8 mouse cellular contexts compared by ENCODE assay signal in the genomic region with DNA sequence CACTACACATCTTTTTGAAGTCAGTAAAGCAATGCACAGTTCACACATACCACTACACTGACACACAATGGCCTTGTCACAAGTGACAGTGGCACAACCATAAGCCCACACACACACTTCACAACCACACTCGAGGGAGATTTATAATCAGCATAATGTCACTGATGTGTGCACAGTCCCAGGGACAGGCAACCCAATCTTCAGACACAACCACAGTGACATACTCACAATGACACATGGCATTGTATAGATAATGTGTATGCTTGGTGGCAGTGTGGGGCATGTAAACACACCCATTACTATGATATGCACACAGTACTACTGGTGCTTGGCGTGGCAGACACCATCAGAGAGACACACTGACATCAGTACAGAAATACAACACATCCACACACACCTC. TPM values are rescaled to one million over a fixed set of nuclear protein-coding genes. Genes with fewer than 3 reads are reported as not detected.
DNase-seq lines count a peak whose midpoint lies in the region; ATAC-seq and TF ChIP-seq lines count a peak whose summit lies in the region.

No protein-coding gene starts in this region.

- 18% methylated on average over 2 of the region's 2 CpGs for WGBS in heart, postnatal 0 days
- 16% methylated on average over 2 of the region's 2 CpGs for WGBS in liver, embryonic 16.5 days (ENCODE audit: insufficient replicate concordance)

- H3K4me1 ChIP-seq in heart, postnatal 0 days (ENCODE audit: control insufficient read depth, insufficient read depth), result peaks cover 11% of the 10 kb centered on the region; the same call in 1 of the 2 replicates
- peaks cover 40% of the 10 kb centered on the region for H3K4me1 ChIP-seq in G1E (ENCODE audit: insufficient read depth, low read depth, low read length)
- H3K4me1 ChIP-seq in liver, embryonic 16.5 days (ENCODE audit: control insufficient read depth, low read depth, low read length), result peaks cover 42% of the 10 kb centered on the region

- intact Hi-C loops in heart, postnatal 25 days (cut with DNase I), result loop anchor here (2.0 kb wide), 1 partner anchor 15 kb away; no protein-coding TSS in a partner anchor

- ATAC-seq in heart, postnatal 0 days (ENCODE audit: insufficient read depth, low read depth), result no peak
- no peak for ATAC-seq in G1E (ENCODE audit: extremely low read depth, insufficient number of reproducible peaks, low FRiP score, poor library complexity, severe bottlenecking)
- ATAC-seq in erythroblast, adult 5-6 weeks (replicated peaks; ENCODE audit: low FRiP score, poor library complexity, severe bottlenecking), result peak; percentile 50
- ATAC-seq in liver, embryonic 16.5 days (ENCODE audit: low read depth), result peak; percentile 49
- no peak for ATAC-seq in granulocyte monocyte progenitor cell, adult 5-6 weeks (replicated peaks; ENCODE audit: poor library complexity, severe bottlenecking)

- H3K36me3 ChIP-seq in heart, postnatal 0 days (replicated peaks; ENCODE audit: control insufficient read depth, insufficient read depth, low read length), result no peaks in the 10 kb centered on the region
- no peaks in the 10 kb centered on the region for H3K36me3 ChIP-seq in G1E (replicated peaks)
- H3K36me3 ChIP-seq in liver, embryonic 16.5 days (ENCODE audit: control insufficient read depth, insufficient read depth), result no peaks in the 10 kb centered on the region

- H3K9me3 ChIP-seq in heart, postnatal 0 days (replicated peaks; ENCODE audit: control insufficient read depth, low read length), result no peaks in the 10 kb centered on the region
- no peaks in the 10 kb centered on the region for H3K9me3 ChIP-seq in G1E (replicated peaks)
- H3K9me3 ChIP-seq in liver, embryonic 16.5 days (replicated peaks; ENCODE audit: control insufficient read depth, low read length), result no peaks in the 10 kb centered on the region

- TF ChIP-seq EP300 in heart, postnatal 0 days (IDR thresholded peaks at IDR 0.05; ENCODE audit: low read depth), result no peak

- peak overlapping the region; percentile 53 for H3K4me2 ChIP-seq in heart, postnatal 0 days (ENCODE audit: low read depth, low read length)
- H3K4me2 ChIP-seq in liver, embryonic 16.5 days (ENCODE audit: low read depth, low read length), result peak overlapping the region; percentile 98

- H3K27me3 ChIP-seq in heart, postnatal 0 days (ENCODE audit: control insufficient read depth, insufficient read depth, low read length), result no peaks in the 10 kb centered on the region
- peaks cover 2% of the 10 kb centered on the region; the same call in 1 of the 2 replicates for H3K27me3 ChIP-seq in G1E (ENCODE audit: insufficient read depth, low read length)
- H3K27me3 ChIP-seq in liver, embryonic 16.5 days (ENCODE audit: control insufficient read depth, insufficient read depth, low read depth, low read length), result peaks cover 25% of the 10 kb centered on the region

- no peak overlapping the region for H3K9ac ChIP-seq in heart, postnatal 0 days (replicated peaks; ENCODE audit: low read depth, low read length)
- H3K9ac ChIP-seq in liver, embryonic 16.5 days (ENCODE audit: low read depth, low read length), result peak overlapping the region; percentile 78

- peak overlapping the region; percentile 87 for H3K27ac ChIP-seq in heart, postnatal 0 days (ENCODE audit: low read depth)
- H3K27ac ChIP-seq in liver, embryonic 16.5 days (ENCODE audit: low read length), result peak overlapping the region; percentile 98

- TF ChIP-seq CTCF in heart, postnatal 0 days (IDR thresholded peaks at IDR 0.05; ENCODE audit: low read depth), result no peak
- TF ChIP-seq CTCF in G1E (IDR thresholded peaks at IDR 0.05; ENCODE audit: low read depth, low read length), result no peak

- H3K4me3 ChIP-seq in heart, postnatal 0 days (ENCODE audit: low read depth, low read length), result no peak overlapping the region
- H3K4me3 ChIP-seq in G1E (ENCODE audit: low read depth, low read length), result 0 out of 2 replicates have a peak overlapping the region, but pooled peaks have one; percentile 3
- peak overlapping the region; percentile 67 for H3K4me3 ChIP-seq in liver, embryonic 16.5 days (ENCODE audit: low read depth, low read length)

- no peak for DNase-seq in heart, postnatal 0 days (ENCODE audit: low spot score)
- DNase-seq in heart, postnatal 25 days (ENCODE audit: low spot score), result no peak
- DNase-seq in G1E (ENCODE audit: low spot score), result no peak
- no peak for DNase-seq in spleen, postnatal 14 days (ENCODE audit: low spot score in 2 of 2)
- no peak for DNase-seq in embryo, embryonic 10 days (ENCODE audit: low spot score)

RNA-seq across cellular contexts. Expression of gene Ccdc9, which starts 9.6 kb away (rescaled TPM):
- 5.7 and 43.7 TPM in 2 replicates for total RNA-seq in heart, postnatal 0 days (2014; rRNA removed; ENCODE audit: low replicate concordance)
- 4.7 and 7.2 TPM in 2 replicates for polyA plus RNA-seq in heart, postnatal 0 days (2015; fragmentation: Nextera tagmentation; extraction: Ambion mirVana)
- total RNA-seq in heart, postnatal 25 days (2021), result 10 to 100 TPM; 30.7 to 35.3 TPM
- total RNA-seq in G1E (2014; fragmentation: Nextera tagmentation), result 8.1 and 16.6 TPM in 2 replicates
- 58.0 and 66.0 TPM in 2 replicates for total RNA-seq in G1E (2017)
- polyA plus RNA-seq in G1E (2012), result 133 and 136 TPM in 2 replicates
- 2.5 and 9.4 TPM in 2 replicates for total RNA-seq in erythroblast, adult 5-6 weeks (2015; ENCODE audit: low replicate concordance)
- total RNA-seq in erythroblast, adult 5-6 weeks (2017; ENCODE audit: low replicate concordance), result 17.7 and 30.0 TPM in 2 replicates
- 9.0 and 10.9 TPM in 2 replicates for polyA plus RNA-seq in liver, embryonic 16.5 days (2015; fragmentation: Nextera tagmentation; extraction: Ambion mirVana)
- 31.7 and 50.9 TPM in 2 replicates for total RNA-seq in granulocyte monocyte progenitor cell, adult 5-6 weeks (2014; fragmentation: Nextera tagmentation)
- 54.0 and 62.0 TPM in 2 replicates for total RNA-seq in granulocyte monocyte progenitor cell, adult 5-6 weeks (2017)

RNA-seq across cellular contexts. Expression of gene Bbc3, which starts 12.0 kb away (rescaled TPM):
- 7.3 and 14.6 TPM in 2 replicates for total RNA-seq in heart, postnatal 0 days (2014; rRNA removed; ENCODE audit: low replicate concordance)
- polyA plus RNA-seq in heart, postnatal 0 days (2015; fragmentation: Nextera tagmentation; extraction: Ambion mirVana), result 5.6 and 6.6 TPM in 2 replicates
- total RNA-seq in heart, postnatal 25 days (2021), result 1 to 10 TPM; 3.7 to 4.7 TPM
- 10.2 and 15.8 TPM in 2 replicates for total RNA-seq in G1E (2014; fragmentation: Nextera tagmentation)
- total RNA-seq in G1E (2017), result 9.0 and 16.3 TPM in 2 replicates
- 209 and 355 TPM in 2 replicates for polyA plus RNA-seq in G1E (2012)
- 2.3 TPM in 1 of 2 replicates, not detected in the other for total RNA-seq in erythroblast, adult 5-6 weeks (2015; ENCODE audit: low replicate concordance)
- total RNA-seq in erythroblast, adult 5-6 weeks (2017; ENCODE audit: low replicate concordance), result 1.5 and 7.5 TPM in 2 replicates
- 3.0 and 4.1 TPM in 2 replicates for polyA plus RNA-seq in liver, embryonic 16.5 days (2015; fragmentation: Nextera tagmentation; extraction: Ambion mirVana)
- total RNA-seq in granulocyte monocyte progenitor cell, adult 5-6 weeks (2014; fragmentation: Nextera tagmentation), result 0.53 and 1.1 TPM in 2 replicates
- 1.3 and 2.2 TPM in 2 replicates for total RNA-seq in granulocyte monocyte progenitor cell, adult 5-6 weeks (2017)

RNA-seq across cellular contexts. Expression of gene Inafm1, which starts 22.7 kb away (rescaled TPM):
- 9.8 and 10.7 TPM in 2 replicates for total RNA-seq in heart, postnatal 0 days (2014; rRNA removed; ENCODE audit: low replicate concordance)
- 7.7 and 9.6 TPM in 2 replicates for polyA plus RNA-seq in heart, postnatal 0 days (2015; fragmentation: Nextera tagmentation; extraction: Ambion mirVana)
- 10 to 100 TPM; 13.7 to 15.0 TPM for total RNA-seq in heart, postnatal 25 days (2021)
- 3.5 and 4.1 TPM in 2 replicates for total RNA-seq in G1E (2014; fragmentation: Nextera tagmentation)
- total RNA-seq in G1E (2017), result 18.8 and 23.1 TPM in 2 replicates
- 92.0 and 140 TPM in 2 replicates for polyA plus RNA-seq in G1E (2012)
- not detected in 2 replicates for total RNA-seq in erythroblast, adult 5-6 weeks (2015; ENCODE audit: low replicate concordance)
- 2.0 and 4.3 TPM in 2 replicates for total RNA-seq in erythroblast, adult 5-6 weeks (2017; ENCODE audit: low replicate concordance)
- polyA plus RNA-seq in liver, embryonic 16.5 days (2015; fragmentation: Nextera tagmentation; extraction: Ambion mirVana), result 3.5 and 4.4 TPM in 2 replicates
- total RNA-seq in granulocyte monocyte progenitor cell, adult 5-6 weeks (2014; fragmentation: Nextera tagmentation), result 13.6 and 14.6 TPM in 2 replicates
- total RNA-seq in granulocyte monocyte progenitor cell, adult 5-6 weeks (2017), result 3.2 and 3.3 TPM in 2 replicates

RNA-seq across cellular contexts. Expression of gene C5ar1, which starts 36.8 kb away (rescaled TPM):
- total RNA-seq in heart, postnatal 0 days (2014; rRNA removed; ENCODE audit: low replicate concordance), result 2.0 and 3.3 TPM in 2 replicates
- 1.9 and 2.2 TPM in 2 replicates for polyA plus RNA-seq in heart, postnatal 0 days (2015; fragmentation: Nextera tagmentation; extraction: Ambion mirVana)
- 1 to 10 TPM; 5.1 to 6.5 TPM for total RNA-seq in heart, postnatal 25 days (2021)
- total RNA-seq in G1E (2014; fragmentation: Nextera tagmentation), result not detected in 2 replicates
- total RNA-seq in G1E (2017), result 0.16 and 0.64 TPM in 2 replicates
- not detected in 2 replicates for polyA plus RNA-seq in G1E (2012)
- total RNA-seq in erythroblast, adult 5-6 weeks (2015; ENCODE audit: low replicate concordance), result 7.7 and 15.7 TPM in 2 replicates
- 2.6 and 7.1 TPM in 2 replicates for total RNA-seq in erythroblast, adult 5-6 weeks (2017; ENCODE audit: low replicate concordance)
- 4.0 and 4.6 TPM in 2 replicates for polyA plus RNA-seq in liver, embryonic 16.5 days (2015; fragmentation: Nextera tagmentation; extraction: Ambion mirVana)
- 0.21 TPM in 1 of 2 replicates, not detected in the other for total RNA-seq in granulocyte monocyte progenitor cell, adult 5-6 weeks (2014; fragmentation: Nextera tagmentation)
- total RNA-seq in granulocyte monocyte progenitor cell, adult 5-6 weeks (2017), result 0.67 and 1.1 TPM in 2 replicates

RNA-seq across cellular contexts. Expression of gene C5ar2, which starts 52.2 kb away (rescaled TPM):
- 0.04 and 0.65 TPM in 2 replicates for total RNA-seq in heart, postnatal 0 days (2014; rRNA removed; ENCODE audit: low replicate concordance)
- 0.60 and 0.67 TPM in 2 replicates for polyA plus RNA-seq in heart, postnatal 0 days (2015; fragmentation: Nextera tagmentation; extraction: Ambion mirVana)
- total RNA-seq in heart, postnatal 25 days (2021), result 1 to 10 TPM; 1.4 to 1.9 TPM
- total RNA-seq in G1E (2014; fragmentation: Nextera tagmentation) (0.23 and 0.63 TPM in 2 replicates), G1E (2017) (0.12 and 0.27 TPM in 2 replicates)
- 0.02 TPM in 2 replicates for polyA plus RNA-seq in G1E (2012)
- total RNA-seq in erythroblast, adult 5-6 weeks (2015; ENCODE audit: low replicate concordance), result 3.3 and 6.3 TPM in 2 replicates
- 1.7 and 3.1 TPM in 2 replicates for total RNA-seq in erythroblast, adult 5-6 weeks (2017; ENCODE audit: low replicate concordance)
- polyA plus RNA-seq in liver, embryonic 16.5 days (2015; fragmentation: Nextera tagmentation; extraction: Ambion mirVana), result 0.98 and 1.0 TPM in 2 replicates
- total RNA-seq in granulocyte monocyte progenitor cell, adult 5-6 weeks (2014; fragmentation: Nextera tagmentation), result 0.15 TPM in 1 of 2 replicates, not detected in the other
- 0.13 and 0.93 TPM in 2 replicates for total RNA-seq in granulocyte monocyte progenitor cell, adult 5-6 weeks (2017)

Comparison
In these comparisons a context has a peak if more than half of its experiments do, and no peak if none do; other contexts are left out.
1. ATAC-seq: peak in erythroblast, adult 5-6 weeks (single experiment) and liver, embryonic 16.5 days (single experiment); none in heart, postnatal 0 days (single experiment), G1E (single experiment) and granulocyte monocyte progenitor cell, adult 5-6 weeks (single experiment).